Mouse (Mus musculus) liver, postnatal 0 days (tissue): Measurements from ENCODE around the gene Trp53bp1.

ENCODE experiments used
- CTCF ChIP-seq: sonication (generic); IDR thresholded peaks from 2 replicates; pipeline ENCODE4 v1.5.1; 2016; ENCODE audit warnings: antibody characterized with exemption, low read depth
- EP300 ChIP-seq: IDR thresholded peaks from 2 replicates; pipeline ENCODE4 v1.6.1; 2016; ENCODE audit warnings: antibody characterized with exemption, low read depth, mild to moderate bottlenecking

DNA sequence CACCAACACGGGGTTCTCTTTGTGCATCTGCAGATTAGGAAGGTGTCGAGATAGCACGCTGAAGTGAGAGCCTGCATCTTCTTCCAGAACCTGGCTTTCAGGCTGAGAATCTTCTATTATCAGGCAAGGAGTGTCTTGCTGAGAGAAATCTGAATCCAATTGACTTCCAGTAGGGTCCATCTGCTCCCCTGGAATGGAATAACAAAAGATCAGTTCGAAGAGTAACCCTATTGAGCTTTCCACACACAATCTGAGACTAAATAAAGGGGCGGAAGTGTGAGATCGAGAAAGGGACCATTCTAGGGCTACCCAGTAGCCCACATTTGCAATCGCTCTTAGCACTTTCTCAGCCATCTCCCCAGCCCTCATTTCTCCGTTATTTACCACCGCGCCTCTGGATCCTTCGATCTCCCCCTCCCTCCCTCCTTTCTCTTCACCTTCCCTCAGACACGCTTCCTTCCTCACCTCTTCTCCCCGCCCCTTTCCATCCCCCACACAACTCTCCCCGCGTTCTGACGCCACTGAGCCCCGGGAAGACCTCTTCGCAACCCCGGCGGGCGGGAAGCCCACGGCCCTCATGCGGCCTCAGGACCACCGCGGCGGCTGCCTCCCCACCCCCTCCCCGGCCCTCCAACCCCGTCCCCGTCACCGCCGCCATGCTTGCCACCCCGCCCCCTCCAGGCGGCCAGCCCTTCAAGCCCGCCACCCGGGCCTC lies 529 bp downstream of the Trp53bp1 start:
- no peak for TF ChIP-seq CTCF
- no peak for TF ChIP-seq EP300
